Mouse (Mus musculus): ENCODE results near the gene Drc3. TPM values are rescaled to one million over a fixed set of nuclear protein-coding genes. Genes with fewer than 3 reads are reported as not detected.
"Not testable (repeated sequence)": the region's sequence is repeated elsewhere in the genome, so short reads cannot be mapped to it uniquely, and the experiment has no call there.

Drc3 gene
- total RNA-seq, 2 experiments from 2014 or later = 0.87 to 1.0 TPM

- intact Hi-C loops (cut with DNase I) = loop anchor here (5.0 kb wide), 1 partner anchor 310 kb away; the partner anchor contains the start of gene Rai1
- TF ChIP-seq CTCF (IDR thresholded peaks at IDR 0.05) = no peak
- DNase-seq = peak; percentile 99
- H3K4me3 ChIP-seq = peak within 1 kb of the TSS; percentile 91
- H3K27ac ChIP-seq = peak within 1 kb of the TSS; percentile 94
Observed at GRCm38 (mm10) chr11:60416963-60417716, 64.0 kb downstream of the Drc3 start, which contains the start of gene Gid4. Gid4 (plus strand) TSS chr11:60417145.

GRCm38 (mm10) chr11:60417717-60418472, 64.8 kb downstream of the Drc3 start, which contains the start of gene Atpaf2:
Atpaf2 (minus strand) TSS chr11:60418457.
- TF ChIP-seq CTCF (IDR thresholded peaks at IDR 0.05) = no peak
- intact Hi-C loops (cut with DNase I) = loop anchor here (5.0 kb wide), 1 partner anchor 311 kb away; the partner anchor contains the start of gene Rai1
- no peak for DNase-seq
- Histone ChIP-seq H3K4me3 (peak within 1 kb of the TSS; percentile 91), H3K27ac (peak within 1 kb of the TSS; percentile 94)

- H3K27ac ChIP-seq = peak overlapping the region; percentile 94; the same call in 1 of the 2 replicates
Observed at GRCm38 (mm10) chr11:60418473-60418803, 65.3 kb downstream of the Drc3 start.

GRCm38 (mm10) chr11:60422046-60422668, 69.0 kb downstream of the Drc3 start:
- intact Hi-C loops (cut with DNase I) = no loop called here
- no peak for DNase-seq
- no peak for TF ChIP-seq CTCF (IDR thresholded peaks at IDR 0.05)

More at GRCm38 (mm10) chr11:60418473-60418803, 65.3 kb downstream of the Drc3 start:
- TF ChIP-seq CTCF (IDR thresholded peaks at IDR 0.05) = no peak
- peak overlapping the region; percentile 91 for H3K4me3 ChIP-seq
- peak; percentile 24 for DNase-seq
- intact Hi-C loops (cut with DNase I) = loop anchor here (5.0 kb wide), 1 partner anchor 311 kb away; the partner anchor contains the start of gene Rai1

GRCm38 (mm10) chr11:60423006-60423405, 69.9 kb downstream of the Drc3 start:
- Histone ChIP-seq H3K4me3 (no peak overlapping the region), H3K27ac (no peak overlapping the region)
- DNase-seq = no peak
- intact Hi-C loops (cut with DNase I) = no loop called here
- no peak for TF ChIP-seq CTCF (IDR thresholded peaks at IDR 0.05)

More at GRCm38 (mm10) chr11:60422046-60422668, 69.0 kb downstream of the Drc3 start:
- Histone ChIP-seq H3K4me3 (no peak overlapping the region), H3K27ac (no peak overlapping the region)

GRCm38 (mm10) chr11:60426417-60426816, 73.3 kb downstream of the Drc3 start:
- intact Hi-C loops (cut with DNase I) = no loop called here
- no peak for DNase-seq
- Histone ChIP-seq H3K27ac (no peak overlapping the region), H3K4me3 (no peak overlapping the region)
- no peak for TF ChIP-seq CTCF (IDR thresholded peaks at IDR 0.05)

GRCm38 (mm10) chr11:60427628-60428027, 74.5 kb downstream of the Drc3 start:
- no peak overlapping the region for H3K4me3 ChIP-seq
- H3K27ac ChIP-seq = no peak overlapping the region
- DNase-seq = no peak
- TF ChIP-seq CTCF (IDR thresholded peaks at IDR 0.05) = no peak
- intact Hi-C loops (cut with DNase I) = no loop called here

- H3K4me3 ChIP-seq = no peak overlapping the region
- no peak for DNase-seq
- no peak for TF ChIP-seq CTCF (IDR thresholded peaks at IDR 0.05)
- intact Hi-C loops (cut with DNase I) = no loop called here
- H3K27ac ChIP-seq = no peak overlapping the region
Observed at GRCm38 (mm10) chr11:60433501-60433900, 80.4 kb downstream of the Drc3 start.

GRCm38 (mm10) chr11:60435133-60435532, 82.0 kb downstream of the Drc3 start:
- intact Hi-C loops (cut with DNase I) = no loop called here
- DNase-seq = no peak
- TF ChIP-seq CTCF (IDR thresholded peaks at IDR 0.05) = no peak
- Histone ChIP-seq H3K27ac (no peak overlapping the region), H3K4me3 (no peak overlapping the region)

- no peak overlapping the region for H3K4me3 ChIP-seq
- no peak for DNase-seq
- H3K27ac ChIP-seq = no peak overlapping the region
- TF ChIP-seq CTCF (IDR thresholded peaks at IDR 0.05) = no peak
- intact Hi-C loops (cut with DNase I) = no loop called here
Observed at GRCm38 (mm10) chr11:60436618-60437017, 83.5 kb downstream of the Drc3 start.

- H3K27ac ChIP-seq; H3K4me3 ChIP-seq; DNase-seq; intact Hi-C loops (cut with DNase I): not testable (repeated sequence)
Observed at GRCm38 (mm10) chr11:60439621-60440020, 86.5 kb downstream of the Drc3 start.

- DNase-seq = no peak
- intact Hi-C loops (cut with DNase I) = no loop called here
- TF ChIP-seq CTCF (IDR thresholded peaks at IDR 0.05) = no peak
- Histone ChIP-seq H3K27ac (no peak overlapping the region), H3K4me3 (no peak overlapping the region)
Observed at GRCm38 (mm10) chr11:60440176-60440575, 87.0 kb downstream of the Drc3 start.

- no peak overlapping the region for H3K4me3 ChIP-seq
- intact Hi-C loops (cut with DNase I) = no loop called here
- no peak overlapping the region for H3K27ac ChIP-seq
- no peak for DNase-seq
- no peak for TF ChIP-seq CTCF (IDR thresholded peaks at IDR 0.05)
Observed at GRCm38 (mm10) chr11:60442896-60443295, 89.8 kb downstream of the Drc3 start.

Other genes starting within 250 kb of the Drc3 start
- 10 to 100 TPM; 23.8 to 27.3 TPM for gene Rai1, start 248.3 kb upstream of the Drc3 start, total RNA-seq (2021)
- gene Srebf1, start 130.7 kb upstream of the Drc3 start, total RNA-seq (2021) = 10 to 100 TPM; 27.5 to 43.4 TPM
- gene Tom1l2, start 424 bp upstream of the Drc3 start, total RNA-seq (2021) = 10 to 100 TPM; 63.7 to 63.9 TPM
- 10 to 100 TPM; 64.5 to 66.7 TPM for gene Gid4, start 63.8 kb downstream of the Drc3 start, total RNA-seq (2021)
- gene Atpaf2, start 65.1 kb downstream of the Drc3 start, total RNA-seq (2021) = 10 to 100 TPM; 28.9 to 31.4 TPM
- 10 to 100 TPM; 26.4 to 26.6 TPM for gene Drg2, start 101.3 kb downstream of the Drc3 start, total RNA-seq (2021)
- gene Myo15, start 116.0 kb downstream of the Drc3 start, total RNA-seq (2021) = under 1 TPM in 1 of 2 experiments, not detected in 1; 0.06 TPM
- gene Alkbh5, start 183.1 kb downstream of the Drc3 start, total RNA-seq (2021) = 100 to 1,000 TPM; 115 to 122 TPM